Mouse (Mus musculus) spleen, adult 2 months (tissue): Measurements from ENCODE around the gene Ago1. TPM values are rescaled to one million over a fixed set of nuclear protein-coding genes. Genes with fewer than 3 reads are reported as not detected.
A peak's percentile ranks its signal among the peaks of the same experiment; 100 is the strongest.

Experiments used
- DNase-seq, 2 experiments: peaks; one replicate each; pipeline versions ENCODE4 v3.0.0 to v3.0.0-alpha.2; 2012 to 2021; ENCODE audit warnings: low spot score in 2 of 2, low read depth in 1 of 2
- H3K27ac ChIP-seq: fragments of 200-500 bp; 2 replicates; pipeline ENCODE4 v1.5.1; 2012; ENCODE audit warnings: low read length, inconsistent platforms; ENCODE audit not compliant: insufficient read depth
- H3K27me3 ChIP-seq: fragments of 200-500 bp; 2 replicates; pipeline ENCODE4 v1.6.1; 2012; ENCODE audit warnings: mild to moderate bottlenecking, moderate library complexity, low read length, inconsistent platforms; ENCODE audit not compliant: control insufficient read depth, insufficient read depth
- H3K36me3 ChIP-seq: fragments of 200-500 bp; 2 replicates; pipeline ENCODE4 v1.6.1; 2012; ENCODE audit warnings: mild to moderate bottlenecking, low read length, inconsistent platforms; ENCODE audit not compliant: control insufficient read depth, insufficient read depth
- H3K4me1 ChIP-seq: fragments of 200-500 bp; 2 replicates; pipeline ENCODE4 v1.6.1; 2011; ENCODE audit warnings: inconsistent platforms; ENCODE audit not compliant: control insufficient read depth, insufficient read depth, insufficient read length
- H3K4me3 ChIP-seq: fragments of 200-500 bp; 2 replicates; pipeline ENCODE4 v1.5.1; 2011; ENCODE audit warnings: mild to moderate bottlenecking, inconsistent platforms; ENCODE audit not compliant: insufficient read depth, insufficient read length; ENCODE audit errors: extremely low read depth
- CTCF ChIP-seq: fragments of 200-500 bp; IDR thresholded peaks from 2 replicates; pipeline ENCODE4 v1.5.1; 2011; ENCODE audit warnings: mild to moderate bottlenecking, inconsistent platforms; ENCODE audit not compliant: insufficient read depth, insufficient read length, insufficient replicate concordance; ENCODE audit errors: extremely low read depth
- POLR2A ChIP-seq: fragments of 200-500 bp; IDR thresholded peaks from 2 replicates; pipeline ENCODE4 v1.6.1; 2011; ENCODE audit warnings: low read depth, low read length, inconsistent platforms
- WGBS: fragments of 180-500 bp; shearing (Covaris S2); methylation state at CpG from one replicate; pipeline ENCODE4 v1.1.7; 2018; 5-methylcytosine and 5-hydroxymethylcytosine counted together
- polyA plus RNA-seq: library from polyadenylated mRNA; depleted of rRNA; stranded (reverse); fragments of >200 nt; gene quantifications from 2 replicates; pipeline ENCODE4 v1.2.3, GENCODE M21; 2012; rRNA removed

Gene Ago1
- 19.8 and 20.1 TPM in 2 replicates for polyA plus RNA-seq

- no peaks in the 10 kb centered on the region; the same call in 1 of the 2 replicates for H3K4me1 ChIP-seq
These were observed at the start of gene Ago1 for GRCm38 (mm10) chr4:126468285-126468901. Gene Ago1 (minus strand): TSS chr4:126468583.

DNA sequence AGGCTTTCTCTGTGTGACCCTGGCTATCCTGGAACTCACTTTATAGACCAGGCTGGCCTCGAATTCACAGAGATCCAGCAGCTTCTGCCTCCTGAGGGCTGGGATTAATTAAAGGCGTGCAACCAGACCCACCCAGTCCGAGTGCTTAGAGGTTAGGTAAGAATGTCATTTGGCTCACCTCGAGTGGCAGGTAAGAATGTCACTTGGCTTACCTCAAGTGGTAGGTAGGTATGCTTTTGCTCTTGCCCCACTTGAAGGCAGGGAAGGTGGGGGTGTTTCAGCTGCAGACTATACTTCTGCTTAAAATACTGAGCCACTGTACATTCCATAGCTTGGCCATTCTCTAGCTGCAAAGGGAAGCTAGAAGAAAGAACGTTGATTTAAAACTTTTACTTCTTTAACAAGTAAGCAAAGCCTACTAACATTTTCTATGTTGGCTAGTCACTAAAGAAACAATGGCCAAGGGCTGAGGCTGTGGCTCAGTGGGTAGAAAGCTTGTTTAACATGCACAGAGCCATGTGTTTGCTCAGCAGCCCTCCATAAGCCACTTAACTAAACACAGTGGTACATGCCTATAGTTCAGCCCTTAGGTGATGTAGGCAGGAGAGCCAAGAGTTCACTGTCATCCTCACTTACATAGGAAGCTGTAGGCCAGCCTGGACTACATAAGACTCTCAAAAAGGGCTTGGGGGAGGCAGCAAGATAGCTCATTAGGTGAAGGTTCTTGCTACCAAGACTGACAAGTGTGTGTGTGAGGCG is 44.1 kb upstream of the Ago1 start:
- Histone ChIP-seq H3K36me3 (no peaks in the 10 kb centered on the region), H3K4me3 (no peak overlapping the region), H3K4me1 (no peaks in the 10 kb centered on the region), H3K27ac (no peak overlapping the region), H3K27me3 (no peaks in the 10 kb centered on the region)
- TF ChIP-seq CTCF, result no peak
- TF ChIP-seq POLR2A, result no peak
- no peak for DNase-seq
- 88% methylated on average over 6 of the region's 6 CpGs for WGBS

More at GRCm38 (mm10) chr4:126468285-126468901, at the start of gene Ago1:
- H3K27me3 ChIP-seq, result no peaks in the 10 kb centered on the region
- DNase-seq, result peak; percentile 88 to 95
- TF ChIP-seq CTCF (peak; percentile 98), POLR2A (peak; percentile 14; the same call in 1 of the 2 replicates)
- peak within 1 kb of the TSS; percentile 76 for H3K4me3 ChIP-seq
- under 1% methylated on average over 51 of the region's 55 CpGs for WGBS
- H3K27ac ChIP-seq, result peak within 1 kb of the TSS; percentile 70
- H3K36me3 ChIP-seq, result no peaks in the 10 kb centered on the region

- Histone ChIP-seq H3K27ac (no peak overlapping the region), H3K36me3 (peaks cover 3% of the 10 kb centered on the region; the same call in 1 of the 2 replicates), H3K4me3 (no peak overlapping the region), H3K27me3 (no peaks in the 10 kb centered on the region), H3K4me1 (no peaks in the 10 kb centered on the region)
- 91% methylated on average over 5 of the region's 5 CpGs for WGBS
- TF ChIP-seq POLR2A, result no peak
- TF ChIP-seq CTCF, result no peak
- no peak for DNase-seq
These were observed 42.6 kb upstream of the Ago1 start for GRCm38 (mm10) chr4:126511013-126511412.

- Histone ChIP-seq H3K36me3 (peaks cover 3% of the 10 kb centered on the region; the same call in 1 of the 2 replicates), H3K27me3 (no peaks in the 10 kb centered on the region), H3K27ac (no peak overlapping the region), H3K4me3 (no peak overlapping the region), H3K4me1 (no peaks in the 10 kb centered on the region)
- DNase-seq, result no peak
- TF ChIP-seq CTCF, result no peak
- TF ChIP-seq POLR2A, result no peak
- 89% methylated on average over 2 of the region's 2 CpGs for WGBS
These were observed 40.7 kb upstream of the Ago1 start for GRCm38 (mm10) chr4:126509072-126509471.

- peaks cover 3% of the 10 kb centered on the region; the same call in 1 of the 2 replicates for H3K36me3 ChIP-seq
- no peaks in the 10 kb centered on the region for H3K4me1 ChIP-seq
- 86% methylated on average over 14 of the region's 14 CpGs for WGBS
- no peak for TF ChIP-seq CTCF
- TF ChIP-seq POLR2A, result no peak
- no peaks in the 10 kb centered on the region for H3K27me3 ChIP-seq
- no peak for DNase-seq
- no peak overlapping the region for H3K4me3 ChIP-seq
- no peak overlapping the region for H3K27ac ChIP-seq
These were observed 39.9 kb upstream of the Ago1 start for GRCm38 (mm10) chr4:126508110-126508899.

DNA sequence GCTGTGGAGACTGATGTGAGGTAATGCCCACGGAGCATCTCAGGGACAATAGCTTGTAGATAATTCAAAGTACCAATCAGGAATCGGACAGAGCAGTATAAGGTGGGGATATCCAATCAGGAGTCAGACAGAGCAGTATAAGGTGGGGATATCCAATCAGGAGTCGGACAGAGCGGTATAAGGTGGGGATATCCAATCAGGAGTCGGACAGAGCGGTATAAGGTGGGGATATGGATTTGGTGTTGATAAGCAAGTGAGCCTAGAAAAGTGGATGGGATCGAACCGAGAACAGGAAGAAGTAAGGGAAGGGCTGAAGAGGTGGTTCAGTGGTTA is 34.6 kb upstream of the Ago1 start:
- peaks cover 3% of the 10 kb centered on the region; the same call in 1 of the 2 replicates for H3K36me3 ChIP-seq
- no peak overlapping the region for H3K27ac ChIP-seq
- no peak for DNase-seq
- 87% methylated on average over 8 of the region's 8 CpGs for WGBS
- no peaks in the 10 kb centered on the region for H3K4me1 ChIP-seq
- TF ChIP-seq POLR2A, result no peak
- TF ChIP-seq CTCF, result no peak
- no peak overlapping the region for H3K4me3 ChIP-seq
- H3K27me3 ChIP-seq, result no peaks in the 10 kb centered on the region
